Mouse (Mus musculus) naive thymus-derived CD4-positive, alpha-beta T cell, adult 2 months (primary cell): ENCODE measurements around the gene Muc5ac.

ENCODE experiments used
- DNase-seq: peaks from one replicate; pipeline ENCODE4 v3.0.0-alpha.2; 2011; ENCODE audit warnings: low read depth

Muc5ac gene

GRCm38 (mm10) chr7:141835941-141836340 is 47.2 kb downstream of the Muc5ac start:
- DNase-seq: no peak

- DNase-seq: no peak
Measured at GRCm38 (mm10) chr7:141836423-141836822, 47.7 kb downstream of the Muc5ac start.

DNA sequence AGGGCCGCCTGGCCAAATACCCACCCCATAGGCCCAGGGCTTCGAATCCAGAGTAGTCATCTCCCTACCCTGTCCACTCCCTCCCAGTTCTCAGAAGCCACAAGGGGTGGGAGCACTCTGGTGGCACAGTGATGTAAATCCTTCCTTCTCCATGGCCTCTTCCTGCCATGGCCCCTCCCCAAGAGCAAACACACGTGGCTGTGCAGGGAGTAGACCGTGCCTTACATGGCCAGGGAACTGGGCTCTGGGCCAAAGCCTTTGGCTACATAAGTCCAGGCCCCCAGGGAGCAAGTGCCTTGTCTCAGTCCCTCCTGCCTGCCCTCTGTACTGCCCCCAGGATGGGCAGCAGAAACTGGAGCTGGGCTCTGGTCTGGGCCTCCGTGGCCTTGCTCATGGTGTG is 50.0 kb downstream of the Muc5ac start, which contains the start of gene Muc5b:
TSS of gene Muc5b (plus strand) at position 292 of the 400 bp plus-strand sequence.
- DNase-seq: no peak

- no peak for DNase-seq
Measured at GRCm38 (mm10) chr7:141840354-141840753, 51.6 kb downstream of the Muc5ac start.

- DNase-seq: no peak
Measured at GRCm38 (mm10) chr7:141861046-141861445, 72.3 kb downstream of the Muc5ac start.
